Mouse (Mus musculus) liver, postnatal 0 days (tissue): Measurements from ENCODE around the gene Fhad1. TPM values are rescaled to one million over a fixed set of nuclear protein-coding genes. Genes with fewer than 3 reads are reported as not detected.
"Not testable (repeated sequence)": the region's sequence is repeated elsewhere in the genome, so short reads cannot be mapped to it uniquely, and the experiment has no call there.

Experiments
- ATAC-seq: fragments of 200-750 bp; cut with Nextera tagmentation; 2 replicates; pipeline ENCODE4 v1.8.0; 2017; ENCODE audit warnings: mild to moderate bottlenecking, moderate library complexity
- DNase-seq: peaks from one replicate; pipeline ENCODE4 v3.0.0-alpha.2; 2016
- H3K27ac ChIP-seq: fragments of 300-500 bp; sonication (generic); 2 replicates; pipeline ENCODE4 v1.5.1; 2014; ENCODE audit warnings: antibody characterized with exemption, moderate library complexity, mild to moderate bottlenecking, low read depth
- H3K27me3 ChIP-seq: fragments of 300-500 bp; sonication (generic); 2 replicates; pipeline ENCODE4 v1.6.1; 2014; ENCODE audit warnings: low read length, control low read depth, mixed read lengths; ENCODE audit not compliant: insufficient read depth
- H3K36me3 ChIP-seq: fragments of 300-500 bp; sonication (generic); replicated peaks from 2 replicates; pipeline ENCODE4 v1.6.1; 2014; ENCODE audit warnings: mild to moderate bottlenecking, control low read depth, low read length, moderate library complexity, mixed read lengths; ENCODE audit not compliant: insufficient read depth
- H3K4me1 ChIP-seq: fragments of 300-500 bp; sonication (generic); 2 replicates; pipeline ENCODE4 v1.6.1; 2014; ENCODE audit warnings: antibody characterized with exemption, mild to moderate bottlenecking, control low read depth; ENCODE audit not compliant: insufficient read depth
- H3K4me2 ChIP-seq: fragments of 300-500 bp; sonication (generic); 2 replicates; pipeline ENCODE4 v1.6.1; 2014; ENCODE audit warnings: low read depth, mild to moderate bottlenecking, low read length, moderate library complexity, mixed read lengths
- H3K4me3 ChIP-seq: fragments of 300-500 bp; sonication (generic); 2 replicates; pipeline ENCODE4 v1.5.1; 2014; ENCODE audit warnings: low read depth, low read length
- H3K9ac ChIP-seq: fragments of 300-500 bp; sonication (generic); replicated peaks from 2 replicates; pipeline ENCODE4 v1.6.1; 2014; ENCODE audit warnings: mild to moderate bottlenecking, moderate library complexity
- H3K9me3 ChIP-seq: fragments of 300-500 bp; sonication (generic); 2 replicates; pipeline ENCODE4 v1.6.1; 2016; ENCODE audit warnings: mild to moderate bottlenecking, control low read depth, low read length, mixed read lengths
- CTCF ChIP-seq: sonication (generic); IDR thresholded peaks from 2 replicates; pipeline ENCODE4 v1.5.1; 2016; ENCODE audit warnings: antibody characterized with exemption, low read depth
- EP300 ChIP-seq: IDR thresholded peaks from 2 replicates; pipeline ENCODE4 v1.6.1; 2016; ENCODE audit warnings: antibody characterized with exemption, low read depth, mild to moderate bottlenecking
- WGBS: fragments of 180-500 bp; shearing (Covaris S2); extraction: QIAGEN DNeasy Blood & Tissue Kit; methylation state at CpG from one replicate; pipeline ENCODE4 v1.1.7; 2014; ENCODE audit not compliant: insufficient replicate concordance; 5-methylcytosine and 5-hydroxymethylcytosine counted together
- polyA plus RNA-seq: library from polyadenylated mRNA; unstranded; fragments of >200 nt; fragmentation: Nextera tagmentation; extraction: Ambion mirVana; gene quantifications from 2 replicates; pipeline ENCODE4 v1.2.1, GENCODE M21; 2015

Gene Fhad1
- polyA plus RNA-seq, 1 experiment from 2014 or later: 1.0 TPM

GRCm38 (mm10) chr4:141999494-142000074 is 15.3 kb downstream of the Fhad1 start:
- 0 out of 2 replicates have a peak, but pooled peaks cover 4% of the 10 kb centered on the region for H3K4me1 ChIP-seq
- peak overlapping the region; percentile 44 for H3K27ac ChIP-seq
- no peak for TF ChIP-seq EP300
- no peak for TF ChIP-seq CTCF
- DNase-seq: no peak
- no peaks in the 10 kb centered on the region for H3K9me3 ChIP-seq
- no peak overlapping the region for H3K9ac ChIP-seq
- WGBS: 31% methylated on average over 7 of the region's 7 CpGs
- H3K36me3 ChIP-seq: no peaks in the 10 kb centered on the region
- no peak overlapping the region for H3K4me3 ChIP-seq
- no peaks in the 10 kb centered on the region for H3K27me3 ChIP-seq
- peak overlapping the region; percentile 14; the same call in 1 of the 2 replicates for H3K4me2 ChIP-seq
- peak; percentile 62 for ATAC-seq

GRCm38 (mm10) chr4:141998282-141998821 is 16.5 kb downstream of the Fhad1 start:
- peak overlapping the region; percentile 42 for H3K4me2 ChIP-seq
- H3K9me3 ChIP-seq: no peaks in the 10 kb centered on the region
- H3K4me3 ChIP-seq: peak overlapping the region; percentile 30
- DNase-seq (no peak), ATAC-seq (no peak)
- H3K4me1 ChIP-seq: 0 out of 2 replicates have a peak, but pooled peaks cover 4% of the 10 kb centered on the region
- whole genome bisulfite sequencing: 30% methylated on average over 11 of the region's 11 CpGs
- H3K27me3 ChIP-seq: no peaks in the 10 kb centered on the region
- no peak overlapping the region for H3K27ac ChIP-seq
- no peak for TF ChIP-seq CTCF
- no peak for TF ChIP-seq EP300
- H3K9ac ChIP-seq: no peak overlapping the region
- H3K36me3 ChIP-seq: no peaks in the 10 kb centered on the region

- no peak overlapping the region for H3K9ac ChIP-seq
- 0 out of 2 replicates have a peak, but pooled peaks cover 2% of the 10 kb centered on the region for H3K4me1 ChIP-seq
- ATAC-seq (no peak), DNase-seq (no peak)
- no peaks in the 10 kb centered on the region for H3K36me3 ChIP-seq
- no peak overlapping the region for H3K4me3 ChIP-seq
- WGBS: 67% methylated on average over 3 of the region's 3 CpGs
- no peaks in the 10 kb centered on the region for H3K27me3 ChIP-seq
- no peaks in the 10 kb centered on the region for H3K9me3 ChIP-seq
- TF ChIP-seq CTCF (no peak), EP300 (no peak)
- H3K4me2 ChIP-seq: no peak overlapping the region
- H3K27ac ChIP-seq: no peak overlapping the region
Observed at GRCm38 (mm10) chr4:141996880-141997279, 18.0 kb downstream of the Fhad1 start.

GRCm38 (mm10) chr4:141996086-141996485 is 18.8 kb downstream of the Fhad1 start:
- no peak for DNase-seq
- WGBS: 73% methylated on average over 7 of the region's 7 CpGs
- ATAC-seq: no peak
- H3K36me3 ChIP-seq: no peaks in the 10 kb centered on the region
- no peaks in the 10 kb centered on the region for H3K9me3 ChIP-seq
- H3K27ac ChIP-seq: no peak overlapping the region
- H3K4me3 ChIP-seq: no peak overlapping the region
- 0 out of 2 replicates have a peak, but pooled peaks cover 2% of the 10 kb centered on the region for H3K4me1 ChIP-seq
- TF ChIP-seq EP300: no peak
- TF ChIP-seq CTCF: no peak
- no peak overlapping the region for H3K4me2 ChIP-seq
- no peak overlapping the region for H3K9ac ChIP-seq
- no peaks in the 10 kb centered on the region for H3K27me3 ChIP-seq

- ATAC-seq: 0 out of 2 replicates have a peak, but pooled peaks have one; percentile 20
- H3K9me3 ChIP-seq, H3K27me3 ChIP-seq, H3K4me2 ChIP-seq, H3K4me3 ChIP-seq, H3K4me1 ChIP-seq, H3K9ac ChIP-seq, H3K36me3 ChIP-seq, H3K27ac ChIP-seq: not testable (repeated sequence)
- DNase-seq: peak; percentile 44
- WGBS: 41% methylated on average over 2 of the region's 2 CpGs
Observed at GRCm38 (mm10) chr4:141994062-141994471, 20.8 kb downstream of the Fhad1 start.

- no peak overlapping the region for H3K27ac ChIP-seq
- no peak for TF ChIP-seq EP300
- no peak for TF ChIP-seq CTCF
- no peak overlapping the region for H3K9ac ChIP-seq
- no peak overlapping the region for H3K4me3 ChIP-seq
- H3K9me3 ChIP-seq: no peaks in the 10 kb centered on the region
- H3K4me2 ChIP-seq: no peak overlapping the region
- no peaks in the 10 kb centered on the region for H3K27me3 ChIP-seq
- no peaks in the 10 kb centered on the region for H3K36me3 ChIP-seq
- no peak for DNase-seq
- no peaks in the 10 kb centered on the region for H3K4me1 ChIP-seq
- ATAC-seq: peak; percentile 18; the same call in 1 of the 2 replicates
- 57% methylated on average over 5 of the region's 5 CpGs for WGBS
Observed at GRCm38 (mm10) chr4:141993347-141994061, 21.4 kb downstream of the Fhad1 start.
